Mouse (Mus musculus): Measurements from ENCODE around the gene Mmachc.

DNA sequence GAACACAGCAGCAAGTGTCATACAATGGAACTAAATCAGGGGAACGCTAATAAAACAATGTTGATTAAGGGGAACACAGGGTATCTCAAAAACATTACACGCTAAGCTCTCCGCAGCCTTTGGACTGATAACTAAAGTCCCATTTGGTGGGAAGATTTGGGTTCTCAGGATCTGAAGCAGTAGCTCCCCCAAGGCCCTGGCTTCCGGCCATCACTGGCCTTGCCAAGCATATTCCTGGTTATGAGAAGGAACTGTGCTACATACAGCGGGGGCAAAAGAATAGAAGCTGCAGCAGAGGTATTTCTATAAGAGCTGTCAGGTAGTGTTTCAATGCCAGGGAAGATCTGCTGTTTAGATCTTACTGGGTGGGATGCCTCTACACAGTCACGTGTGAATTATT is 55.0 kb downstream of the Mmachc start:
- no peak for TF ChIP-seq CTCF (conservative IDR thresholded peaks at IDR 0.05; ENCODE audit: insufficient read depth, insufficient read length, low read depth, low read length)
- no peak for TF ChIP-seq POLR2A (IDR thresholded peaks at IDR 0.05; ENCODE audit: low read depth, low read length)
